12 mouse cellular contexts compared by ENCODE assay signal in the genomic region with DNA sequence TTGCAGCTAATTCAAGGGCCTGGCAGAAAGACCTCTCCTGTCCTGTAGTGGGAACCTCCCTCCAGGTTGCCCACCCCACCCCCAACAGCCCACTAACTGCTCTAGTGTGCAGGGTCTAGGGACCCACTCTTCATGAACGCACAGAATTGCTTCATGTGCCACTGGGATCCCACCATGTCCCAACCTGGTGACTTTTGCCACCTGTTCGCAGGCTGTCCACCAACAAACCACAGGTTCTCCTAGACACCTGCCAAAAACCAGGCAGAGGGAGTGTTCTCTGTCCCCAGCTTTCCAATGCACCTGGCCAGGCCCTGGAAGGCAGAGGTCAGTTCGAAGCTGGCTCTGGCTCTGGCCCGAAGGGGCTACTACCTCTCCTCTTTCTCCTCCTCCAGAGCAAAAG. TPM values are rescaled to one million over a fixed set of nuclear protein-coding genes. Genes with fewer than 3 reads are reported as not detected.
DNase-seq lines count a peak whose midpoint lies in the region; ATAC-seq and TF ChIP-seq lines count a peak whose summit lies in the region.
"Had no signal": no experiment of that assay in that cellular context is flagged by ENCODE, and none has a peak within 500 bp of the region (broad histone marks: within the 10 kb centered on the region; RNA-seq: fewer than 3 reads in every experiment).

No protein-coding gene starts in this region.

- no peak overlapping the region for H3K4me2 ChIP-seq in heart, postnatal 0 days (ENCODE audit: low read depth, low read length)
- H3K4me2 ChIP-seq in forebrain, embryonic 11.5 days (ENCODE audit: low read depth, low read length, severe bottlenecking), result 0 out of 2 replicates have a peak overlapping the region, but pooled peaks have one; percentile 21
- 0 out of 2 replicates have a peak overlapping the region, but pooled peaks have one; percentile 41 for H3K4me2 ChIP-seq in intestine, embryonic 15.5 days (replicated peaks)
- peak overlapping the region; percentile 91 for H3K4me2 ChIP-seq in neural tube, embryonic 13.5 days
- no peak overlapping the region for H3K4me2 ChIP-seq in kidney, embryonic 16.5 days (replicated peaks; ENCODE audit: low read depth, low read length)
- H3K4me2 ChIP-seq: liver, embryonic 13.5 days had no signal

- no peaks in the 10 kb centered on the region for H3K27me3 ChIP-seq in heart, postnatal 0 days (ENCODE audit: control insufficient read depth, insufficient read depth, low read length)
- no peaks in the 10 kb centered on the region for H3K27me3 ChIP-seq in forebrain, embryonic 11.5 days (ENCODE audit: control insufficient read depth, insufficient read depth, low read length)
- no peaks in the 10 kb centered on the region for H3K27me3 ChIP-seq in intestine, embryonic 15.5 days (replicated peaks)
- no peaks in the 10 kb centered on the region for H3K27me3 ChIP-seq in neural tube, embryonic 13.5 days
- no peaks in the 10 kb centered on the region for H3K27me3 ChIP-seq in kidney, embryonic 16.5 days (ENCODE audit: insufficient read depth, low read length)
- H3K27me3 ChIP-seq: Patski had no signal

- no peak overlapping the region for H3K4me3 ChIP-seq in heart, postnatal 0 days (ENCODE audit: low read depth, low read length)
- H3K4me3 ChIP-seq in forebrain, embryonic 11.5 days (ENCODE audit: low read depth, low read length), result no peak overlapping the region
- no peak overlapping the region for H3K4me3 ChIP-seq in intestine, embryonic 15.5 days (replicated peaks)
- H3K4me3 ChIP-seq in neural tube, embryonic 13.5 days, result 0 out of 2 replicates have a peak overlapping the region, but pooled peaks have one; percentile 0
- no peak overlapping the region for H3K4me3 ChIP-seq in kidney, embryonic 16.5 days (ENCODE audit: low read length)
- H3K4me3 ChIP-seq: liver, embryonic 13.5 days had no signal

- peak overlapping the region; percentile 39 for H3K27ac ChIP-seq in heart, postnatal 0 days (ENCODE audit: low read depth)
- H3K27ac ChIP-seq in forebrain, embryonic 11.5 days (ENCODE audit: low read depth, low read length), result peak overlapping the region; percentile 70
- H3K27ac ChIP-seq in intestine, embryonic 15.5 days, result peak overlapping the region; percentile 77; the same call in 1 of the 2 replicates
- peak overlapping the region; percentile 86 for H3K27ac ChIP-seq in neural tube, embryonic 13.5 days (replicated peaks)
- no peak overlapping the region; the same call in 1 of the 2 replicates for H3K27ac ChIP-seq in kidney, embryonic 16.5 days (ENCODE audit: low read length)
- H3K27ac ChIP-seq: liver, embryonic 13.5 days had no signal

- no peak for DNase-seq in heart, postnatal 0 days (ENCODE audit: low spot score)
- no peak for DNase-seq in heart, postnatal 4 days
- DNase-seq in forebrain, embryonic 11.5 days (ENCODE audit: low spot score), result no peak
- DNase-seq in cerebellum, adult 8-10 months, result no peak
- DNase-seq: gastrocnemius, postnatal 14 days; kidney, adult 8-10 months; liver, embryonic 13.5 days had no signal

- TF ChIP-seq EP300 in heart, postnatal 0 days (IDR thresholded peaks at IDR 0.05; ENCODE audit: low read depth), result no peak

- no peak for ATAC-seq in heart, postnatal 0 days (ENCODE audit: insufficient read depth, low read depth)
- no peak for ATAC-seq in forebrain, embryonic 11.5 days (replicated peaks; ENCODE audit: low FRiP score)
- ATAC-seq in intestine, embryonic 15.5 days, result no peak
- ATAC-seq in neural tube, embryonic 13.5 days (ENCODE audit: low read depth), result no peak
- ATAC-seq in kidney, embryonic 16.5 days (ENCODE audit: low FRiP score, low TSS enrichment), result no peak
- ATAC-seq in megakaryocyte-erythroid progenitor cell, adult 5-6 weeks (replicated peaks; ENCODE audit: low FRiP score, low TSS enrichment, poor library complexity, severe bottlenecking), result no peak
- ATAC-seq: Patski had no signal

- peaks cover 32% of the 10 kb centered on the region for H3K36me3 ChIP-seq in heart, postnatal 0 days (replicated peaks; ENCODE audit: control insufficient read depth, insufficient read depth, low read length)
- no peaks in the 10 kb centered on the region; the same call in 1 of the 2 replicates for H3K36me3 ChIP-seq in forebrain, embryonic 11.5 days (ENCODE audit: control insufficient read depth, insufficient read depth, low read length)
- peaks cover 23% of the 10 kb centered on the region for H3K36me3 ChIP-seq in intestine, embryonic 15.5 days
- H3K36me3 ChIP-seq in neural tube, embryonic 13.5 days, result peaks cover 40% of the 10 kb centered on the region
- peaks cover 38% of the 10 kb centered on the region for H3K36me3 ChIP-seq in kidney, embryonic 16.5 days (ENCODE audit: insufficient read depth, low read length)

- no peak overlapping the region for H3K9ac ChIP-seq in heart, postnatal 0 days (replicated peaks; ENCODE audit: low read depth, low read length)
- no peak overlapping the region for H3K9ac ChIP-seq in forebrain, embryonic 11.5 days (ENCODE audit: low read length)
- H3K9ac ChIP-seq in intestine, embryonic 15.5 days, result no peak overlapping the region
- peak overlapping the region; percentile 41; the same call in 1 of the 2 replicates for H3K9ac ChIP-seq in neural tube, embryonic 13.5 days
- no peak overlapping the region for H3K9ac ChIP-seq in kidney, embryonic 16.5 days (replicated peaks; ENCODE audit: low read length)
- H3K9ac ChIP-seq: liver, embryonic 13.5 days had no signal

- peaks cover 33% of the 10 kb centered on the region for H3K4me1 ChIP-seq in heart, postnatal 0 days (ENCODE audit: control insufficient read depth, insufficient read depth)
- H3K4me1 ChIP-seq in forebrain, embryonic 11.5 days (replicated peaks; ENCODE audit: control insufficient read depth, insufficient read depth, low read length), result peaks cover 27% of the 10 kb centered on the region
- peaks cover 44% of the 10 kb centered on the region for H3K4me1 ChIP-seq in intestine, embryonic 15.5 days (replicated peaks)
- H3K4me1 ChIP-seq in neural tube, embryonic 13.5 days (replicated peaks), result peaks cover 52% of the 10 kb centered on the region
- H3K4me1 ChIP-seq in kidney, embryonic 16.5 days (ENCODE audit: insufficient read depth, low read length), result peaks cover 49% of the 10 kb centered on the region

- WGBS in heart, postnatal 0 days, result 62% methylated on average over 4 of the region's 4 CpGs
- WGBS in forebrain, embryonic 11.5 days, result 90% methylated on average over 4 of the region's 4 CpGs
- 78% methylated on average over 4 of the region's 4 CpGs for WGBS in intestine, embryonic 15.5 days
- WGBS in neural tube, embryonic 13.5 days, result 77% methylated on average over 4 of the region's 4 CpGs
- 81% methylated on average over 4 of the region's 4 CpGs for whole genome bisulfite sequencing in kidney, embryonic 16.5 days

- no peak for TF ChIP-seq CTCF in heart, postnatal 0 days (IDR thresholded peaks at IDR 0.05; ENCODE audit: low read depth)

- no peaks in the 10 kb centered on the region for H3K9me3 ChIP-seq in heart, postnatal 0 days (replicated peaks; ENCODE audit: control insufficient read depth, low read length)
- no peaks in the 10 kb centered on the region for H3K9me3 ChIP-seq in forebrain, embryonic 11.5 days (ENCODE audit: control insufficient read depth, low read length)
- H3K9me3 ChIP-seq in intestine, embryonic 15.5 days, result no peaks in the 10 kb centered on the region
- no peaks in the 10 kb centered on the region for H3K9me3 ChIP-seq in neural tube, embryonic 13.5 days
- no peaks in the 10 kb centered on the region for H3K9me3 ChIP-seq in kidney, embryonic 16.5 days (ENCODE audit: low read length)
- H3K9me3 ChIP-seq: liver, embryonic 13.5 days had no signal

RNA-seq across cellular contexts. Expression of a gene that starts 5.9 kb away (rescaled TPM):
- 1.1 and 3.6 TPM in 2 replicates for total RNA-seq in heart, postnatal 0 days (2014; rRNA removed; ENCODE audit: low replicate concordance)
- 6.0 and 7.1 TPM in 2 replicates for polyA plus RNA-seq in heart, postnatal 0 days (2015; fragmentation: Nextera tagmentation; extraction: Ambion mirVana)
- total RNA-seq in heart, postnatal 4 days (2021), result 10 to 100 TPM; 31.3 to 31.8 TPM
- polyA plus RNA-seq in forebrain, embryonic 11.5 days (2014; fragmentation: Nextera tagmentation; extraction: Ambion mirVana), result 24.2 and 25.9 TPM in 2 replicates
- polyA plus RNA-seq in intestine, embryonic 15.5 days (2015; fragmentation: Nextera tagmentation; extraction: Ambion mirVana), result 12.7 and 12.8 TPM in 2 replicates
- polyA plus RNA-seq in neural tube, embryonic 13.5 days (2015; fragmentation: Nextera tagmentation; extraction: Ambion mirVana), result 20.4 and 22.6 TPM in 2 replicates
- polyA plus RNA-seq in kidney, embryonic 16.5 days (2015; fragmentation: Nextera tagmentation; extraction: Ambion mirVana), result 12.3 and 16.3 TPM in 2 replicates
- total RNA-seq in megakaryocyte-erythroid progenitor cell, adult 5-6 weeks (2014; fragmentation: Nextera tagmentation), result 6.8 and 19.0 TPM in 2 replicates
- total RNA-seq in megakaryocyte-erythroid progenitor cell, adult 5-6 weeks (2017), result 0.23 and 0.28 TPM in 2 replicates

RNA-seq across cellular contexts. Expression of a gene that starts 8.8 kb away (rescaled TPM):
- 486 and 592 TPM in 2 replicates for total RNA-seq in heart, postnatal 0 days (2014; rRNA removed; ENCODE audit: low replicate concordance)
- polyA plus RNA-seq in heart, postnatal 0 days (2015; fragmentation: Nextera tagmentation; extraction: Ambion mirVana), result 495 and 503 TPM in 2 replicates
- 100 to 1,000 TPM; 186 to 196 TPM for total RNA-seq in heart, postnatal 4 days (2021)
- polyA plus RNA-seq in forebrain, embryonic 11.5 days (2014; fragmentation: Nextera tagmentation; extraction: Ambion mirVana), result 463 and 510 TPM in 2 replicates
- 426 and 480 TPM in 2 replicates for polyA plus RNA-seq in intestine, embryonic 15.5 days (2015; fragmentation: Nextera tagmentation; extraction: Ambion mirVana)
- 444 and 473 TPM in 2 replicates for polyA plus RNA-seq in neural tube, embryonic 13.5 days (2015; fragmentation: Nextera tagmentation; extraction: Ambion mirVana)
- 478 and 503 TPM in 2 replicates for polyA plus RNA-seq in kidney, embryonic 16.5 days (2015; fragmentation: Nextera tagmentation; extraction: Ambion mirVana)
- total RNA-seq in megakaryocyte-erythroid progenitor cell, adult 5-6 weeks (2014; fragmentation: Nextera tagmentation), result 226 and 360 TPM in 2 replicates
- 171 and 175 TPM in 2 replicates for total RNA-seq in megakaryocyte-erythroid progenitor cell, adult 5-6 weeks (2017)

RNA-seq across cellular contexts. Expression of a gene that starts 8.8 kb away (rescaled TPM):
- total RNA-seq in heart, postnatal 0 days (2014; rRNA removed; ENCODE audit: low replicate concordance), result 46.1 and 50.8 TPM in 2 replicates
- polyA plus RNA-seq in heart, postnatal 0 days (2015; fragmentation: Nextera tagmentation; extraction: Ambion mirVana), result 125 and 135 TPM in 2 replicates
- 10 to 100 TPM; 96.7 to 98.0 TPM for total RNA-seq in heart, postnatal 4 days (2021)
- 13.5 and 14.0 TPM in 2 replicates for polyA plus RNA-seq in forebrain, embryonic 11.5 days (2014; fragmentation: Nextera tagmentation; extraction: Ambion mirVana)
- polyA plus RNA-seq in intestine, embryonic 15.5 days (2015; fragmentation: Nextera tagmentation; extraction: Ambion mirVana), result 79.9 and 93.0 TPM in 2 replicates
- polyA plus RNA-seq in neural tube, embryonic 13.5 days (2015; fragmentation: Nextera tagmentation; extraction: Ambion mirVana), result 32.9 and 40.5 TPM in 2 replicates
- 47.3 and 53.1 TPM in 2 replicates for polyA plus RNA-seq in kidney, embryonic 16.5 days (2015; fragmentation: Nextera tagmentation; extraction: Ambion mirVana)
- 10.1 TPM in 1 of 2 replicates, not detected in the other for total RNA-seq in megakaryocyte-erythroid progenitor cell, adult 5-6 weeks (2014; fragmentation: Nextera tagmentation)
- total RNA-seq in megakaryocyte-erythroid progenitor cell, adult 5-6 weeks (2017), result 15.9 TPM in 1 of 2 replicates, not detected in the other

RNA-seq across cellular contexts. Expression of a gene that starts 31.2 kb away (rescaled TPM):
- 45.2 and 46.1 TPM in 2 replicates for total RNA-seq in heart, postnatal 0 days (2014; rRNA removed; ENCODE audit: low replicate concordance)
- polyA plus RNA-seq in heart, postnatal 0 days (2015; fragmentation: Nextera tagmentation; extraction: Ambion mirVana), result 1.6 and 1.7 TPM in 2 replicates
- 10 to 100 TPM; 50.2 to 51.1 TPM for total RNA-seq in heart, postnatal 4 days (2021)
- polyA plus RNA-seq in forebrain, embryonic 11.5 days (2014; fragmentation: Nextera tagmentation; extraction: Ambion mirVana), result 3.4 and 4.9 TPM in 2 replicates
- polyA plus RNA-seq in intestine, embryonic 15.5 days (2015; fragmentation: Nextera tagmentation; extraction: Ambion mirVana), result 1.9 and 2.4 TPM in 2 replicates
- 3.2 and 3.4 TPM in 2 replicates for polyA plus RNA-seq in neural tube, embryonic 13.5 days (2015; fragmentation: Nextera tagmentation; extraction: Ambion mirVana)
- 4.1 and 5.5 TPM in 2 replicates for polyA plus RNA-seq in kidney, embryonic 16.5 days (2015; fragmentation: Nextera tagmentation; extraction: Ambion mirVana)
- 5.4 and 6.1 TPM in 2 replicates for total RNA-seq in megakaryocyte-erythroid progenitor cell, adult 5-6 weeks (2014; fragmentation: Nextera tagmentation)
- 4.8 and 5.4 TPM in 2 replicates for total RNA-seq in megakaryocyte-erythroid progenitor cell, adult 5-6 weeks (2017)

RNA-seq across cellular contexts. Expression of a gene that starts 50.1 kb away (rescaled TPM):
- total RNA-seq in heart, postnatal 0 days (2014; rRNA removed; ENCODE audit: low replicate concordance), result 12.6 and 12.7 TPM in 2 replicates
- 0.79 and 0.95 TPM in 2 replicates for polyA plus RNA-seq in heart, postnatal 0 days (2015; fragmentation: Nextera tagmentation; extraction: Ambion mirVana)
- total RNA-seq in heart, postnatal 4 days (2021), result 10 to 100 TPM; 19.8 to 21.5 TPM
- 1.8 and 1.9 TPM in 2 replicates for polyA plus RNA-seq in forebrain, embryonic 11.5 days (2014; fragmentation: Nextera tagmentation; extraction: Ambion mirVana)
- 1.0 and 1.2 TPM in 2 replicates for polyA plus RNA-seq in intestine, embryonic 15.5 days (2015; fragmentation: Nextera tagmentation; extraction: Ambion mirVana)
- polyA plus RNA-seq in neural tube, embryonic 13.5 days (2015; fragmentation: Nextera tagmentation; extraction: Ambion mirVana), result 3.7 and 4.4 TPM in 2 replicates
- 1.7 and 1.8 TPM in 2 replicates for polyA plus RNA-seq in kidney, embryonic 16.5 days (2015; fragmentation: Nextera tagmentation; extraction: Ambion mirVana)
- total RNA-seq in megakaryocyte-erythroid progenitor cell, adult 5-6 weeks (2014; fragmentation: Nextera tagmentation), result 26.4 and 28.6 TPM in 2 replicates
- 24.3 and 26.6 TPM in 2 replicates for total RNA-seq in megakaryocyte-erythroid progenitor cell, adult 5-6 weeks (2017)

Comparison
In these comparisons a context has a peak if more than half of its experiments do, and no peak if none do; other contexts are left out.
1. H3K4me2 ChIP-seq: peak in forebrain, embryonic 11.5 days (single experiment), intestine, embryonic 15.5 days (single experiment) and neural tube, embryonic 13.5 days (single experiment); none in heart, postnatal 0 days (single experiment) and kidney, embryonic 16.5 days (single experiment).